Mouse (Mus musculus): ENCODE measurements around the gene Hspa1a. TPM values are rescaled to one million over a fixed set of nuclear protein-coding genes. Genes with fewer than 3 reads are reported as not detected.
"Not testable (repeated sequence)": the region's sequence is repeated elsewhere in the genome, so short reads cannot be mapped to it uniquely, and the experiment has no call there.

Hspa1a gene
- polyA plus RNA-seq, 1 experiment from 2014 or later, result 19.3 TPM

- Histone ChIP-seq H3K4me1 (ENCODE audit: control insufficient read depth, insufficient read depth, low read length) (peaks cover 18% of the 10 kb centered on the region), H3K4me3 (ENCODE audit: low read depth, low read length) (no peak overlapping the region), H3K4me2 (ENCODE audit: low read length) (no peak overlapping the region), H3K9ac (ENCODE audit: low read depth, low read length) (no peak overlapping the region), H3K36me3 (ENCODE audit: control insufficient read depth, insufficient read depth, low read length) (0 out of 2 replicates have a peak, but pooled peaks cover 2% of the 10 kb centered on the region), H3K27me3 (ENCODE audit: control insufficient read depth, insufficient read depth, low read depth, low read length) (0 out of 2 replicates have a peak, but pooled peaks cover under 1% of the 10 kb centered on the region), H3K27ac (ENCODE audit: low read length) (no peak overlapping the region), H3K9me3 (replicated peaks; ENCODE audit: control insufficient read depth, low read length, poor library complexity, severe bottlenecking) (no peaks in the 10 kb centered on the region)
- 84% methylated on average over 4 of the region's 4 CpGs for WGBS
- no peak for ATAC-seq
These were observed 17.1 kb downstream of the Hspa1a start for GRCm38 (mm10) chr17:34954831-34955230.

GRCm38 (mm10) chr17:34953904-34954303 lies 18.1 kb downstream of the Hspa1a start:
- Histone ChIP-seq H3K36me3 (ENCODE audit: control insufficient read depth, insufficient read depth, low read length) (peaks cover 7% of the 10 kb centered on the region; the same call in 1 of the 2 replicates), H3K27ac (ENCODE audit: low read length) (no peak overlapping the region), H3K4me2 (ENCODE audit: low read length) (no peak overlapping the region), H3K27me3 (ENCODE audit: control insufficient read depth, insufficient read depth, low read depth, low read length) (no peaks in the 10 kb centered on the region), H3K4me3 (ENCODE audit: low read depth, low read length) (no peak overlapping the region), H3K9me3 (replicated peaks; ENCODE audit: control insufficient read depth, low read length, poor library complexity, severe bottlenecking) (no peaks in the 10 kb centered on the region), H3K9ac (ENCODE audit: low read depth, low read length) (no peak overlapping the region), H3K4me1 (ENCODE audit: control insufficient read depth, insufficient read depth, low read length) (peaks cover 14% of the 10 kb centered on the region)
- no peak for ATAC-seq
- 89% methylated on average over 4 of the region's 4 CpGs for WGBS

- no peak overlapping the region for H3K4me2 ChIP-seq (ENCODE audit: low read length)
- H3K27me3 ChIP-seq (ENCODE audit: control insufficient read depth, insufficient read depth, low read depth, low read length), result no peaks in the 10 kb centered on the region
- 0 out of 2 replicates have a peak overlapping the region, but pooled peaks have one; percentile 94 for H3K4me3 ChIP-seq (ENCODE audit: low read depth, low read length)
- H3K36me3 ChIP-seq (ENCODE audit: control insufficient read depth, insufficient read depth, low read length), result peaks cover 7% of the 10 kb centered on the region; the same call in 1 of the 2 replicates
- H3K9ac ChIP-seq (ENCODE audit: low read depth, low read length), result no peak overlapping the region
- no peaks in the 10 kb centered on the region for H3K9me3 ChIP-seq (replicated peaks; ENCODE audit: control insufficient read depth, low read length, poor library complexity, severe bottlenecking)
- WGBS, result 91% methylated on average over 3 of the region's 3 CpGs
- peaks cover 14% of the 10 kb centered on the region for H3K4me1 ChIP-seq (ENCODE audit: control insufficient read depth, insufficient read depth, low read length)
- no peak overlapping the region for H3K27ac ChIP-seq (ENCODE audit: low read length)
- ATAC-seq, result no peak
These were observed 18.7 kb downstream of the Hspa1a start for GRCm38 (mm10) chr17:34953258-34953657.

DNA sequence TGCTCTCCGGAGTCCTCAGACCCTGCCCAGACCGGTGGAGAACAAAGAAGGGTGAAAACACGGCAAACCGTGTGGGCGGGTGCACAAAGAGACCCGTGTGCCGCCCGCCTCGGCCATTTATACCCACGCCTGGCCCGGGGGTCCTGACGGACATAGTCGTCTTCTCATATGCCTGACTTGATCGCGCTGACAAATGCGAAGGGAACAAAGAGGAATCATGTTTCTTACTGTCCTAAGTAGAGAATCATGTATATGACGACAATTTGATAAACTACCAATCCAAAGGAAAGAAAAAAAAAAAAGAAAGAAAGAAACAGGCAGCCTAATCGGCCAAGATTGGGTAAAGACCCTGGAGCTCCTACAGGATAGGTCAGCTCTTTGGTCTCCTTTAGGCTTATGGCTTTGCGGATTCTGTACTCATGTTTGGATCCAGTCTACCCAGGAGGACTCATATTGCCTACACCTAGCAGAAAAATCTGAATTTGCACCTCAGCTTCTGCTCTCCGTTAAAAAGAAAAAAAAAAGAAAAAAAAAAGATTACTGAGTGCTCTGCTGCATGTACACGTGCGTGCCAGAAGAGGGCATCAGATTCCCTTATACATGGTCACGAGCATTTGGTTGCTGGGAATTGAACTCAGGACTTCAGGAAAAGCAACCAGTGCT lies 19.4 kb downstream of the Hspa1a start:
- no peaks in the 10 kb centered on the region for H3K9me3 ChIP-seq (replicated peaks; ENCODE audit: control insufficient read depth, low read length, poor library complexity, severe bottlenecking)
- WGBS, result under 1% methylated on average over 23 of the region's 23 CpGs

DNA sequence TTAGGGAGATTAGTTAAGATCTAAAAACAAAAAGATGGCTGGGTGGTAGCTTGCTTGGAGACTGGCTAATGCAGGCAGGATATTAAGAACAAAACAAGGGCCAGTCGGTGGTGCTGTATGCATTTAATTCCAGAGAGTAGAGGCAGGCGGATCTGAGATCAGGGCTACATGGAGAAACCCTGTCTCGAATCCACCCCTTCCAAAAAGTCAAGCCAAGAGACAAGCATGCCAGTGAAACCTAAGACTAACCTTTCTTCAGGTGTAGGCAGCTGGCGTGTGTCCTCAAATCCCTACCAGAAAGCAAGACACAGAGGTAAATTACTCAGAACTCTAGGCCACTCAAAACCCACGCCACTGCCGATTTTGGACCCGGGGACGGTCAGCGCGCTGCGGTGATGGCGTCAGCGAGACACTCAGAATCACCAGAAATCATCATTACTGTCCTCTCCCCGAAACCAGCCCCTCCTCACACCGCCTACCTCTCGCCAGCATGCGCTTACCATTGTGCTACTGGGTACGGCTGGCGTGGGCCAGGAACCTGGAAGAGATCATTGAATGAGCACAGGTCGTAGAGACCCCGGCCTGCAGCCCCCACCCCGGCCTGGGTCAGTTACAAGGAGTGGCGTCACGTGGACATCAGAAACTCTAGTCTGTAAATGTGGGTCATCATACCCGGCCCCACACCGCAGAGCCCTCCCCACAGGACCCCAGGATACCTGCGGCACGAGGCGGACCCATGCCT lies 20.1 kb downstream of the Hspa1a start:
- no peaks in the 10 kb centered on the region for H3K27me3 ChIP-seq (ENCODE audit: control insufficient read depth, insufficient read depth, low read depth, low read length)
- peak overlapping the region; percentile 91 for H3K27ac ChIP-seq (ENCODE audit: low read length)
- peak overlapping the region; percentile 99 for H3K9ac ChIP-seq (ENCODE audit: low read depth, low read length)
- peak; percentile 4 for ATAC-seq
- H3K9me3 ChIP-seq (replicated peaks; ENCODE audit: control insufficient read depth, low read length, poor library complexity, severe bottlenecking), result no peaks in the 10 kb centered on the region
- peaks cover 7% of the 10 kb centered on the region; the same call in 1 of the 2 replicates for H3K36me3 ChIP-seq (ENCODE audit: control insufficient read depth, insufficient read depth, low read length)
- H3K4me2 ChIP-seq (ENCODE audit: low read length), result peak overlapping the region; percentile 98
- H3K4me1 ChIP-seq (ENCODE audit: control insufficient read depth, insufficient read depth, low read length), result peaks cover 14% of the 10 kb centered on the region
- peak overlapping the region; percentile 94 for H3K4me3 ChIP-seq (ENCODE audit: low read depth, low read length)
- under 1% methylated on average over 29 of the region's 29 CpGs for WGBS

More for the DNA sequence above, 19.4 kb downstream of the Hspa1a start:
- peak; percentile 87 for ATAC-seq
- Histone ChIP-seq H3K4me1 (ENCODE audit: control insufficient read depth, insufficient read depth, low read length) (peaks cover 14% of the 10 kb centered on the region), H3K4me2 (ENCODE audit: low read length) (peak overlapping the region; percentile 98), H3K36me3 (ENCODE audit: control insufficient read depth, insufficient read depth, low read length) (peaks cover 7% of the 10 kb centered on the region; the same call in 1 of the 2 replicates), H3K9ac (ENCODE audit: low read depth, low read length) (peak overlapping the region; percentile 99), H3K4me3 (ENCODE audit: low read depth, low read length) (peak overlapping the region; percentile 94), H3K27me3 (ENCODE audit: control insufficient read depth, insufficient read depth, low read depth, low read length) (no peaks in the 10 kb centered on the region), H3K27ac (ENCODE audit: low read length) (peak overlapping the region; percentile 91)

- Histone ChIP-seq H3K9me3 (replicated peaks; ENCODE audit: control insufficient read depth, low read length, poor library complexity, severe bottlenecking) (no peaks in the 10 kb centered on the region), H3K36me3 (ENCODE audit: control insufficient read depth, insufficient read depth, low read length) (peaks cover 7% of the 10 kb centered on the region; the same call in 1 of the 2 replicates), H3K27me3 (ENCODE audit: control insufficient read depth, insufficient read depth, low read depth, low read length) (no peaks in the 10 kb centered on the region), H3K27ac (ENCODE audit: low read length) (peak overlapping the region; percentile 91), H3K9ac (ENCODE audit: low read depth, low read length) (peak overlapping the region; percentile 99), H3K4me1 (ENCODE audit: control insufficient read depth, insufficient read depth, low read length) (peaks cover 14% of the 10 kb centered on the region), H3K4me2 (ENCODE audit: low read length) (peak overlapping the region; percentile 98), H3K4me3 (ENCODE audit: low read depth, low read length) (peak overlapping the region; percentile 94)
- ATAC-seq, result no peak
- WGBS, result 28% methylated on average over 10 of the region's 10 CpGs
These were observed 21.2 kb downstream of the Hspa1a start for GRCm38 (mm10) chr17:34950514-34951455.

DNA sequence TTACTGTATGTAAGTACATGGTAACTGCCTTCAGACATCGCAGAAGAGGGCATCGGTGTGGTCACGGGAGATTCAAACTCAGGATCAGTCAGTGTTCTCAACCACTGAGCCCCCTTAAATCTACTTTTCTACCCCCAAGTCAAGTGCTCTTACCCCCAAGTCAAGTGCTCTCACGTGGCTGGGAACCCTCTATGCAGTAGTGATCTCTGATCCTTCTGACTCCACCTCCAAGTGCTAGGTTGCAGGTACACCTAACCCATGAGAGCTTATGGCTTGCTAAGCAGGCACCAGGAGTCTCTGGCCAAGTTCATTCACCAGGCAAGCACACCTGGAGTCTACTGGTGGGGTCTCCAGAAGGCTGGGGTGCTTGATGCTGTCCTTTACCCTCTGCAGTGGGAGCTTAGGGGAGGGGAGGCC lies 22.4 kb downstream of the Hspa1a start:
- H3K4me2 ChIP-seq (ENCODE audit: low read length), result no peak overlapping the region
- peaks cover 7% of the 10 kb centered on the region; the same call in 1 of the 2 replicates for H3K36me3 ChIP-seq (ENCODE audit: control insufficient read depth, insufficient read depth, low read length)
- no peaks in the 10 kb centered on the region for H3K27me3 ChIP-seq (ENCODE audit: control insufficient read depth, insufficient read depth, low read depth, low read length)
- WGBS, result 37% methylated on average over 4 of the region's 4 CpGs
- H3K4me3 ChIP-seq (ENCODE audit: low read depth, low read length), result no peak overlapping the region
- H3K9me3 ChIP-seq (replicated peaks; ENCODE audit: control insufficient read depth, low read length, poor library complexity, severe bottlenecking), result no peaks in the 10 kb centered on the region
- H3K4me1 ChIP-seq (ENCODE audit: control insufficient read depth, insufficient read depth, low read length), result peaks cover 14% of the 10 kb centered on the region
- H3K27ac ChIP-seq (ENCODE audit: low read length), result no peak overlapping the region
- no peak overlapping the region for H3K9ac ChIP-seq (ENCODE audit: low read depth, low read length)
- no peak for ATAC-seq

- not testable (repeated sequence) for H3K27me3 ChIP-seq (ENCODE audit: control insufficient read depth, insufficient read depth, low read depth, low read length); H3K36me3 ChIP-seq (ENCODE audit: control insufficient read depth, insufficient read depth, low read length); H3K9me3 ChIP-seq (replicated peaks; ENCODE audit: control insufficient read depth, low read length, poor library complexity, severe bottlenecking); ATAC-seq; H3K9ac ChIP-seq (ENCODE audit: low read depth, low read length); H3K4me2 ChIP-seq (ENCODE audit: low read length); H3K27ac ChIP-seq (ENCODE audit: low read length); H3K4me3 ChIP-seq (ENCODE audit: low read depth, low read length)
- H3K4me1 ChIP-seq (ENCODE audit: control insufficient read depth, insufficient read depth, low read length), result peaks cover 14% of the 10 kb centered on the region
- 59% methylated on average over 9 of the region's 9 CpGs for WGBS
These were observed 23.0 kb downstream of the Hspa1a start for GRCm38 (mm10) chr17:34948721-34949552.
